Mouse (Mus musculus) forebrain, embryonic 11.5 days (tissue): Measurements from ENCODE around the gene Dnlz. TPM values are rescaled to one million over a fixed set of nuclear protein-coding genes. Genes with fewer than 3 reads are reported as not detected.

ENCODE experiments used
- polyA plus RNA-seq: library from polyadenylated mRNA; unstranded; fragments of >200 nt; fragmentation: Nextera tagmentation; extraction: Ambion mirVana; gene quantifications from 2 replicates; pipeline ENCODE4 v1.2.1, GENCODE M21; 2014

Dnlz gene
- polyA plus RNA-seq, 1 experiment from 2014 or later: 38.2 TPM

Other genes starting within 250 kb of the Dnlz start
- 6.5 and 8.6 TPM in 2 replicates for gene Nacc2, start 228.9 kb downstream of the Dnlz start, polyA plus RNA-seq
- gene Lhx3, start 143.8 kb downstream of the Dnlz start, polyA plus RNA-seq: 0.16 TPM in 1 of 2 replicates, not detected in the other
- 20.6 and 22.9 TPM in 2 replicates for gene Qsox2, start 114.6 kb downstream of the Dnlz start, polyA plus RNA-seq
- gene Ccdc187, start 57.6 kb downstream of the Dnlz start, polyA plus RNA-seq: 0.05 and 0.19 TPM in 2 replicates
- gene Gpsm1, start 36.6 kb downstream of the Dnlz start, polyA plus RNA-seq: 61.1 and 63.3 TPM in 2 replicates
- 0.96 and 1.8 TPM in 2 replicates for gene Card9, start 8.8 kb upstream of the Dnlz start, polyA plus RNA-seq
- 35.5 and 40.6 TPM in 2 replicates for gene Snapc4, start 28.5 kb upstream of the Dnlz start, polyA plus RNA-seq
- gene Entr1, start 37.2 kb upstream of the Dnlz start, polyA plus RNA-seq: 137 and 142 TPM in 2 replicates
- gene Pmpca, start 37.2 kb upstream of the Dnlz start, polyA plus RNA-seq: 130 and 131 TPM in 2 replicates
- gene Inpp5e, start 57.1 kb upstream of the Dnlz start, polyA plus RNA-seq: 26.7 and 31.3 TPM in 2 replicates
- gene Sec16a, start 93.1 kb upstream of the Dnlz start, polyA plus RNA-seq: 39.3 and 40.9 TPM in 2 replicates
- gene Notch1, start 164.6 kb upstream of the Dnlz start, polyA plus RNA-seq: 68.3 and 70.9 TPM in 2 replicates
- gene Egfl7, start 227.9 kb upstream of the Dnlz start, polyA plus RNA-seq: 58.4 and 63.7 TPM in 2 replicates
- not detected in 2 replicates for gene Gm20532, start 234.5 kb upstream of the Dnlz start, polyA plus RNA-seq